Mouse (Mus musculus) lung, adult 2 months (tissue): ENCODE results near the gene Arhgap15.

ENCODE experiments used
- CTCF ChIP-seq: fragments of 200-500 bp; IDR thresholded peaks from 2 replicates; pipeline ENCODE4 v1.5.1; 2011; ENCODE audit warnings: mild to moderate bottlenecking, low read length, control low read depth; ENCODE audit not compliant: insufficient read depth
- POLR2A ChIP-seq: fragments of 200-500 bp; IDR thresholded peaks from 2 replicates; pipeline ENCODE4 v1.6.1; 2011; ENCODE audit warnings: low read depth, mild to moderate bottlenecking, control low read depth, low read length, borderline replicate concordance; ENCODE audit errors: extremely low read depth

DNA sequence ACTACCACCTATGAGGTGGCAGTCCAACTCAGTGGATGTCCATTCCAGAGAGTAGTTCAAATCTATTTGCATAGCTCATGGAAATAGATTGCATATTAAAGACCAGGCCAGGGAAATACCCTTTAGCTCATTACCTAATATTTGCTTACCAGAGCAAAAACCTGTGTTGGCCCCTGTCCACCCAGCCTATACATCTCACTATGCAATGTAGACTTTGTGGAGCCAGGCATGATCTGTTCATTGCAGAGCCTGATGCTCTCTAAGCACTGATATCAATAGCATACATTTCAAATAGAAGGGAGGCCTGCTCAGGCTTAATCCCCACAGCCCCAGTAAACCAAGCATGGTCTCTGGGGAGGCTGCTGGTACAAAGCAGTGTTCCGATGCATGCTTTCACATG is 689.4 kb downstream of the Arhgap15 start:
- TF ChIP-seq CTCF (no peak), POLR2A (no peak)
